Mouse (Mus musculus): ENCODE results near the gene Ier5l. TPM values are rescaled to one million over a fixed set of nuclear protein-coding genes. Genes with fewer than 3 reads are reported as not detected.

Gene Ier5l
- polyA plus RNA-seq (2015; fragmentation: Illumina TruSeq; extraction: RNeasy Lipid Tissue Mini Kit (QIAGEN cat#74804); ENCODE audit: low read depth, low replicate concordance), result 10.3 TPM

DNA sequence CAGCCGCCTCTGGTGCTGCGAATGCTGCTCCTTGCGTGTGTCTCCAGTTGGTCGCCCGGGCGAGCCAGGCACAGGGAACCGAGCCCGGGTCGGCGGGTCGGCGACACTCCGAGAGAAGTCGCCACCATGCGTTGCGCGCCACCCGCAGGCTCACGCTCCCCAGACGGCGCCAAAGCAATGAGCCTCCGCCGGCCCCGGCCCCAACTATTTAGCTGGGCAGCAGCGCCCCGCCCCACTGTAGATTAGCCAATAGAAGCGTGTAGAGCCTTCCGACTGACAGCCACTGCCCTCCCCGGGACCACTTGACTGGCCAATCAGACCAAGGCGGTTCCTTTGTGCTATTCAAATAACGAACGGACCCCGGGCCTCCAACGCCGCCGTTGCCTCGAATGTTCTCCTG lies at the start of gene Ier5l:
Gene Ier5l (minus strand): TSS at position 181 of the 400 bp plus-strand sequence.

Other genes starting within 250 kb of the Ier5l start
- gene Lrrc8a, start 236.5 kb downstream of the Ier5l start, polyA plus RNA-seq (2015; fragmentation: Illumina TruSeq; extraction: RNeasy Lipid Tissue Mini Kit (QIAGEN cat#74804); ENCODE audit: low read depth, low replicate concordance), result 21.0 TPM
- 4.9 TPM for gene Gm28035, start 233.7 kb downstream of the Ier5l start, polyA plus RNA-seq (2015; fragmentation: Illumina TruSeq; extraction: RNeasy Lipid Tissue Mini Kit (QIAGEN cat#74804); ENCODE audit: low read depth, low replicate concordance)
- 26.0 TPM for gene Phyhd1, start 208.0 kb downstream of the Ier5l start, polyA plus RNA-seq (2015; fragmentation: Illumina TruSeq; extraction: RNeasy Lipid Tissue Mini Kit (QIAGEN cat#74804); ENCODE audit: low read depth, low replicate concordance)
- not detected for gene Gm28038, start 193.2 kb downstream of the Ier5l start, polyA plus RNA-seq (2015; fragmentation: Illumina TruSeq; extraction: RNeasy Lipid Tissue Mini Kit (QIAGEN cat#74804); ENCODE audit: low read depth, low replicate concordance)
- gene Dolk, start 187.9 kb downstream of the Ier5l start, polyA plus RNA-seq (2015; fragmentation: Illumina TruSeq; extraction: RNeasy Lipid Tissue Mini Kit (QIAGEN cat#74804); ENCODE audit: low read depth, low replicate concordance), result 21.6 TPM
- 8.6 TPM for gene Nup188, start 187.8 kb downstream of the Ier5l start, polyA plus RNA-seq (2015; fragmentation: Illumina TruSeq; extraction: RNeasy Lipid Tissue Mini Kit (QIAGEN cat#74804); ENCODE audit: low read depth, low replicate concordance)
- gene Sh3glb2, start 114.9 kb downstream of the Ier5l start, polyA plus RNA-seq (2015; fragmentation: Illumina TruSeq; extraction: RNeasy Lipid Tissue Mini Kit (QIAGEN cat#74804); ENCODE audit: low read depth, low replicate concordance), result 272 TPM
- 62.1 TPM for gene Miga2, start 110.0 kb downstream of the Ier5l start, polyA plus RNA-seq (2015; fragmentation: Illumina TruSeq; extraction: RNeasy Lipid Tissue Mini Kit (QIAGEN cat#74804); ENCODE audit: low read depth, low replicate concordance)
- gene Dolpp1, start 82.0 kb downstream of the Ier5l start, polyA plus RNA-seq (2015; fragmentation: Illumina TruSeq; extraction: RNeasy Lipid Tissue Mini Kit (QIAGEN cat#74804); ENCODE audit: low read depth, low replicate concordance), result 20.7 TPM
- 31.3 TPM for gene Crat, start 58.4 kb downstream of the Ier5l start, polyA plus RNA-seq (2015; fragmentation: Illumina TruSeq; extraction: RNeasy Lipid Tissue Mini Kit (QIAGEN cat#74804); ENCODE audit: low read depth, low replicate concordance)
- gene Ptpa, start 58.2 kb downstream of the Ier5l start, polyA plus RNA-seq (2015; fragmentation: Illumina TruSeq; extraction: RNeasy Lipid Tissue Mini Kit (QIAGEN cat#74804); ENCODE audit: low read depth, low replicate concordance), result 190 TPM
- gene Cstad, start 120.8 kb upstream of the Ier5l start, polyA plus RNA-seq (2015; fragmentation: Illumina TruSeq; extraction: RNeasy Lipid Tissue Mini Kit (QIAGEN cat#74804); ENCODE audit: low read depth, low replicate concordance), result 4.4 TPM